Mouse (Mus musculus) testis, adult 2 months (tissue): Measurements from ENCODE around the gene Sidt1.

Experiments
- CTCF ChIP-seq: fragments of 200-500 bp; IDR thresholded peaks from 2 replicates; pipeline ENCODE4 v1.5.1; 2012; ENCODE audit warnings: low read depth, mild to moderate bottlenecking, inconsistent platforms, low read length, moderate library complexity; ENCODE audit not compliant: control insufficient read depth, insufficient read depth, insufficient replicate concordance
- POLR2A ChIP-seq: fragments of 200-500 bp; IDR thresholded peaks from 2 replicates; pipeline ENCODE4 v1.6.1; 2012; ENCODE audit warnings: low read depth, mild to moderate bottlenecking, inconsistent platforms, low read length, moderate library complexity; ENCODE audit not compliant: control insufficient read depth

- TF ChIP-seq CTCF (no peak), POLR2A (no peak)
These were observed 95.2 kb downstream of the Sidt1 start for GRCm38 (mm10) chr16:44237836-44238235.
